Comparison of ENCODE assay signal across 9 mouse cellular contexts in genomic region chr12:17366981-17367380, GRCm38 (mm10). TPM values are rescaled to one million over a fixed set of nuclear protein-coding genes. Genes with fewer than 3 reads are reported as not detected.
DNase-seq lines count a peak whose midpoint lies in the region; ATAC-seq and TF ChIP-seq lines count a peak whose summit lies in the region.
"Had no signal": no experiment of that assay in that cellular context is flagged by ENCODE, and none has a peak within 500 bp of the region (broad histone marks: within the 10 kb centered on the region; RNA-seq: fewer than 3 reads in every experiment).

No protein-coding gene starts in this region.

- H3K4me1 ChIP-seq in heart, adult 2 months (ENCODE audit: control insufficient read depth, insufficient read depth, low read length): no peaks in the 10 kb centered on the region
- H3K4me1 ChIP-seq in kidney, adult 2 months (ENCODE audit: control insufficient read depth, insufficient read depth, low read length): peaks cover 16% of the 10 kb centered on the region; the same call in 1 of the 2 replicates
- no peaks in the 10 kb centered on the region for H3K4me1 ChIP-seq in midbrain, embryonic 14.5 days (ENCODE audit: control insufficient read depth, insufficient read depth, low read length)
- H3K4me1 ChIP-seq: neural tube, embryonic 13.5 days had no signal

- ATAC-seq in midbrain, embryonic 14.5 days (ENCODE audit: low FRiP score, low TSS enrichment): no peak

- H3K4me2 ChIP-seq in midbrain, embryonic 14.5 days (ENCODE audit: low read length): no peak overlapping the region
- H3K4me2 ChIP-seq: neural tube, embryonic 13.5 days had no signal

- 0 out of 2 replicates have a peak, but pooled peaks have one; percentile 44 for TF ChIP-seq EP300 in heart, adult 2 months (IDR thresholded peaks at IDR 0.05; ENCODE audit: insufficient read depth, low read depth, low read length)

- H3K27me3 ChIP-seq in heart, adult 2 months (ENCODE audit: control insufficient read depth, insufficient read depth, low read length): no peaks in the 10 kb centered on the region
- no peaks in the 10 kb centered on the region for H3K27me3 ChIP-seq in kidney, adult 2 months (replicated peaks; ENCODE audit: control insufficient read depth, insufficient read depth, low read length)
- H3K27me3 ChIP-seq in midbrain, embryonic 14.5 days (ENCODE audit: control insufficient read depth, insufficient read depth, low read length): no peaks in the 10 kb centered on the region
- H3K27me3 ChIP-seq in splenic B cell, adult 2 months (ENCODE audit: control insufficient read depth, insufficient read depth, low read length, poor library complexity, severe bottlenecking): no peaks in the 10 kb centered on the region
- H3K27me3 ChIP-seq: neural tube, embryonic 13.5 days had no signal

- H3K27ac ChIP-seq in heart, adult 2 months: no peak overlapping the region
- no peak overlapping the region for H3K27ac ChIP-seq in kidney, adult 2 months (ENCODE audit: insufficient read depth, low read depth, low read length)
- no peak overlapping the region for H3K27ac ChIP-seq in midbrain, embryonic 14.5 days (replicated peaks; ENCODE audit: low read depth, low read length)
- H3K27ac ChIP-seq: neural tube, embryonic 13.5 days had no signal

- no peak for TF ChIP-seq POLR2A in heart, adult 2 months (IDR thresholded peaks at IDR 0.05; ENCODE audit: insufficient read depth, low read depth, low read length)
- no peak for TF ChIP-seq POLR2A in kidney, adult 2 months (IDR thresholded peaks at IDR 0.05; ENCODE audit: low read depth, low read length)

- intact Hi-C loops in heart, adult 2 months (cut with DNase I): loop anchor here (5.0 kb wide), 3 partner anchors 75 to 430 kb away; no protein-coding TSS in a partner anchor
- intact Hi-C loops in left cerebral cortex, postnatal 4 days (cut with DNase I): loop anchor here (5.0 to 10.0 kb wide), 2 partner anchors 178 to 440 kb away; partner anchors contain the start of gene Odc1

- peak; percentile 90; the same call in 1 of the 2 replicates for TF ChIP-seq CTCF in heart, adult 2 months (IDR thresholded peaks at IDR 0.05)
- TF ChIP-seq CTCF in kidney, adult 2 months (conservative IDR thresholded peaks at IDR 0.05; ENCODE audit: insufficient read depth, insufficient read length, low read depth, low read length): peak; percentile 90

- WGBS in heart, adult 2 months: 58% methylated on average over 5 of the region's 5 CpGs
- WGBS in kidney, adult 2 months: 48% methylated on average over 5 of the region's 5 CpGs
- 74% methylated on average over 5 of the region's 5 CpGs for WGBS in midbrain, embryonic 14.5 days

- H3K9ac ChIP-seq in heart, adult 2 months (ENCODE audit: low read depth, low read length): no peak overlapping the region
- no peak overlapping the region for H3K9ac ChIP-seq in midbrain, embryonic 14.5 days (replicated peaks; ENCODE audit: low read length)
- H3K9ac ChIP-seq: neural tube, embryonic 13.5 days had no signal

- no peak overlapping the region for H3K4me3 ChIP-seq in heart, adult 2 months
- no peak overlapping the region for H3K4me3 ChIP-seq in kidney, adult 2 months (ENCODE audit: insufficient read depth, low read depth, low read length)
- no peak overlapping the region for H3K4me3 ChIP-seq in midbrain, embryonic 14.5 days (replicated peaks; ENCODE audit: low read depth, low read length)
- H3K4me3 ChIP-seq: neural tube, embryonic 13.5 days had no signal

- DNase-seq in urinary bladder, adult 18-20 months (ENCODE audit: low spot score in 2 of 2): peak; percentile 36 to 37
- DNase-seq in urinary bladder, adult 2 months (ENCODE audit: low spot score): no peak
- peak; percentile 39 for DNase-seq in embryo, embryonic 9.5 days (ENCODE audit: extremely low spot score)
- DNase-seq in heart, adult 2 months: peak; percentile 48 to 70
- peak; percentile 81 for DNase-seq in kidney, adult 2 months
- DNase-seq in left cerebral cortex, postnatal 4 days: peak; percentile 52
- DNase-seq in midbrain, embryonic 14.5 days: peak; percentile 58
- DNase-seq in splenic B cell, adult 2 months (ENCODE audit: low read depth, low spot score): peak; percentile 62

- no peaks in the 10 kb centered on the region for H3K36me3 ChIP-seq in heart, adult 2 months (ENCODE audit: control insufficient read depth, insufficient read depth, low read length)
- H3K36me3 ChIP-seq in kidney, adult 2 months (ENCODE audit: control insufficient read depth, insufficient read depth, low read length): no peaks in the 10 kb centered on the region
- H3K36me3 ChIP-seq in midbrain, embryonic 14.5 days (ENCODE audit: control insufficient read depth, insufficient read depth, low read length): peaks cover 85% of the 10 kb centered on the region
- peaks cover 18% of the 10 kb centered on the region for H3K36me3 ChIP-seq in splenic B cell, adult 2 months (ENCODE audit: control insufficient read depth, insufficient read depth, low read length, poor library complexity, severe bottlenecking)

- H3K9me3 ChIP-seq in midbrain, embryonic 14.5 days (ENCODE audit: control insufficient read depth, low read length): no peaks in the 10 kb centered on the region
- H3K9me3 ChIP-seq: neural tube, embryonic 13.5 days had no signal

- H3K79me2 ChIP-seq in heart, adult 2 months (replicated peaks; ENCODE audit: control insufficient read depth, insufficient read depth, low read length): no peaks in the 10 kb centered on the region

RNA-seq across cellular contexts. Expression of gene Nol10, which starts 18.7 kb away (rescaled TPM):
- polyA plus RNA-seq in urinary bladder, adult 2 months (2012; rRNA removed): 8.2 and 8.7 TPM in 2 replicates
- 1 to 10 TPM; 8.0 to 8.1 TPM for total RNA-seq in heart, adult 2 months (2021)
- 2.7 and 4.3 TPM in 2 replicates for polyA plus RNA-seq in heart, adult 2 months (2012; rRNA removed)
- polyA plus RNA-seq in kidney, adult 2 months (2012; rRNA removed): 5.1 and 6.1 TPM in 2 replicates
- 10 to 100 TPM; 21.1 to 21.5 TPM for total RNA-seq in left cerebral cortex, postnatal 4 days (2021)
- 16.6 and 21.7 TPM in 2 replicates for polyA plus RNA-seq in midbrain, embryonic 14.5 days (2014; fragmentation: Nextera tagmentation; extraction: Ambion mirVana)

RNA-seq across cellular contexts. Expression of gene Atp6v1c2, which starts 37.8 kb away (rescaled TPM):
- polyA plus RNA-seq in urinary bladder, adult 2 months (2012; rRNA removed): not detected in 2 replicates
- total RNA-seq in heart, adult 2 months (2021): not detected
- 0.15 and 0.94 TPM in 2 replicates for polyA plus RNA-seq in heart, adult 2 months (2012; rRNA removed)
- polyA plus RNA-seq in kidney, adult 2 months (2012; rRNA removed): 32.4 and 39.9 TPM in 2 replicates
- total RNA-seq in left cerebral cortex, postnatal 4 days (2021): 1 to 10 TPM; 1.6 to 2.5 TPM
- 0.33 and 0.46 TPM in 2 replicates for polyA plus RNA-seq in midbrain, embryonic 14.5 days (2014; fragmentation: Nextera tagmentation; extraction: Ambion mirVana)

Comparison
In these comparisons a context has a peak if more than half of its experiments do, and no peak if none do; other contexts are left out.
1. RNA of gene Atp6v1c2, which starts 37.8 kb away (polyA plus RNA-seq): 32.4 to 39.9 TPM in kidney, adult 2 months; 0.15 to 0.94 TPM in heart, adult 2 months, 0.33 to 0.46 TPM in midbrain, embryonic 14.5 days and not detected in urinary bladder, adult 2 months; every median in the first group is over 10 times any median in the second.